Mouse (Mus musculus): ENCODE data around the gene Knl1.
"Not testable (repeated sequence)": the region's sequence is repeated elsewhere in the genome, so short reads cannot be mapped to it uniquely, and the experiment has no call there.

Gene Knl1

DNA sequence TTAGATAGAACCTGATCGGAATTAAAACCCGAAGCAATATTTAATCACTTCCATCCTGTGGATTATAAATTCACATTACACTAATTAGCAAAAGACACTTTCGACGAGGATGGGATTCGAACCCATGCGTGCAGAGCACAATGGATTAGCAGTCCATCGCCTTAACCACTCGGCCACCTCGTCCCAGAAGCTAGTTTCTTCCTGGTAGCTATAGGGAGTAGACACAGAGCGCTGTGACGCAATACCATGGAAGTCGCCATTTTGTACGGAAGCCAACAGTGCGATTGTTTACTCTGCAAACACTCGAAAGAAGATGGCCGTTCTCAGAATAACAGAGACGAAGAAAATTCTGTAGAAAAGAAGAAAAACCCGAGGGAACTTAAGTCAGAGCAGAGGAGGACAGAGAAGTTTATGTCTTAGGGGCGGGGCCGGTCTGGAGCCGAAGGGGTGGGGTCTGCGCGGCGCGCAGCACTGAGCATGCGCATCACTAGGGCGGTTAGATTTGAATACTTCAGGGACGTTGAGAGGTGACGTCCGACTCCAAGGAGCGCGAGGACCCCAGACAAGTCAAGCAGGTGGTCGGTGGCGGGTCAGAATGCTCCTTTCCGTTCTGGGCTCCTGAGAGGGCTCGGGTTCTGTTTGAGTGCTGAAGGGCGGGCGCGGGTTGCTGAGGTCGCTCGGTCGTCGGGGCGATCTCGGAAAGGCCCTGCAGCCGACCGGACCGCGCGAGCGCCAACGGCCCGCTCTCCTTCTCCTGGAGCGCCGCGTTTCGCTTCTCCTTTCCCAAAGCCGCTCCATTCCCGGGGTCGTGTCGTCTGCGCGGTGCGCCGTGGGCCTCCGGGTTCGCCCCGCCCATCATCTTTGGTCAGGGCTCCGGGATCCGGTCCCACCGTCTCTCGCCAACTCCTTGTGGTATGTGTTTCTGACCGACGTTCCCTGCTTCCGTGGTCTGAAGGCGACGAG is at the start of gene Knl1:
Gene Knl1 (plus strand): TSS at position 471 of the 963 bp plus-strand sequence.
- DNase-seq: peak; percentile 91

DNA sequence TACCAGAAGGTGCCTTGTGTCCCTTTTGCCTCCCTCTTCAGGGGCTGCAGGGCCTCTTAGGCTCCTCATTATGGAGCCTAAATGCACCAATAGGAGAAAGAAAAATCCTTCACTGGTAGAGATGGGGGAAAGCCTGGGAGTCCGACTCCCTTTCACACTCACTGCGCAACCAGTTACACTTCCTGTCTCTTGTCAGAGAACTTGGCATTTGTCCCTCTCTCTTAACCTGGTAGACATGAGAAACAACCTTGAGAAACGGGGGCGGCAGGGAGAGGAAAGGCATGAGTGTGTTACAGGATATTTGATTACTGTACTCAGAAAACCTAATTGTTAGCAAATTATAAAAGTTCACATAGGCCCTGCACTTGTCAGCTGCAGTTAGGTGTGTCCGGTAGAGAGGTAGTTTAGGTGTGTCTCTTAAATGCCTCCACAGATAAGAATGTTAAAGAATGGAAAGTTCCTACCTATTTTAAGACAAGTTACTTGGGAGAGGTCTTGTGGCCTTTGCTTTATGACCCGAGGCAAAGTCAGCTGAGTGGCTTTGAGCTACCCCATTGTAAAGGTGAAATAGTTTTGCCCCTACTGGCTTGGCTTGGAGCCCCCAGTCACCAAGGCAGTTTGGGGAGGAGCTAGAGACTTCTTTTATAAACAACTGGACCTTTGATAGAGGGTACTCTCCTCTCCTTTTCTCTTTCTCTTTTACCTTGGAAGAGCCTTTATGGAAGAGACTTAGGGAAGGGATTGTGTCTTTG is 48.6 kb upstream of the Knl1 start:
- no peak for DNase-seq

DNA sequence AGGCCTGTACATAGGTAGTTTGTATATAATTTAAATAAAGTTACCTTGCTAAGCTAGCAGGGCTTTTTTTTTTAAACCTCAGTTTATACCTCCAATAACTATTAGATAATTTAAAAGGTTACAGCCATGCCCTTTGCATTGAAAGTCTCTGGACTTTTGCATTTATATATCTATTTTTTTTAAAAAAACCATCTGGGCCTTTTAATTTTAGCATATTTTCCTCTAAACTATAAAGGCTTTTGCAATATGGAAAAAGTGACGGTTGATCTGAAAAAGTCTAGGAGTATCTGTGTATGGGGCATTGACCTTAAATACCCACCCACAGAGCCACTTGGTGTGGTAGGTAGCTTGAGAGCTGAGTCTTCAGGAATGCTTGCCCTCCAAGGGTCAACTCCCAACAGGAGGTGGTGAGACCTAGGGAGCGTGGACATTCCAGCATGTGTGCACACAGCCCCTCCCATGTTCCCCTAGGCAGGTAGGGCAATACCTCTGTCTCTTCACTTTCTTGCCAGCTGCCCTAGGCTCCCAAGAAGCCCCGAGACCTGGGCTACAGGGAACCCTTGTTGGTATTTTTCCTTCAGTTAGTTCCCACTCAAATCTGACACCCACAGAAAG is 47.8 kb upstream of the Knl1 start:
- no peak for DNase-seq

DNA sequence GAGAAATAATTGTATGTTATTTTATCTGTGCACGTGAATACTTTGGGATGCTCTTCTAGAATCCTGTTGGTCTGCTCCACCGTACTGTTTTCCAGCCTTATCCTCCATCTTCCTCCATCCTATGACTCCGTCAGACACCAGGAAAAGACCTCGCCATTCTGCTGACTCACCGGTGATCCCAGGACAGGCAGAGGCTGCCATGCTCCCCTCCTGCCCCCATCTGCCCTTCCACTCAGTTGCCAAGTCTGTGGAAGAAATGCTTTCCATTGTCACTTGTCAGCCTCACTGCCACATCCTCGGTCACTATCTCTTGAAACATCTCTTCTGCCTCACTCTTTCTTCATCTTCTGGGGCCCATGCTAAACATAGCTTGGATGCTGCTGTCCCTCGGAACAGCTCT is 40.0 kb upstream of the Knl1 start:
- no peak for DNase-seq

DNA sequence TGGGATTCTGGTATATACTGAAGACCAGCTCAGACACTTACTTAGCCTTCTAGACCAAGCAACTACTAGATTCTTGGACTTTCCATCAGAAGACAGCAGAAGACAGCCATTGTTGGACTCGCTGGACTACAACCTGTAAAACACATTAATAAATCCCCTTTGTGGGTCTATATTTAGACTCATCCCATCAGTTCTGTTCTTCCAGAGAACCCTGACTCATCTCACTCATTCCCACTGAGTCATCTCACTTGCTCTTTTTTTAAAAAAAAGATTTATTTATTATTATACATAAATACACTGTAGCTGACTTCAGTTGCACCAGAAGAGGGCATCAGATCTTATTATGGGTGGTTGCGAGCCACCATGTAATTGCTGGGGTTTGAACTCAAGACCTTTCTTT is 37.5 kb upstream of the Knl1 start:
- no peak for DNase-seq

DNA sequence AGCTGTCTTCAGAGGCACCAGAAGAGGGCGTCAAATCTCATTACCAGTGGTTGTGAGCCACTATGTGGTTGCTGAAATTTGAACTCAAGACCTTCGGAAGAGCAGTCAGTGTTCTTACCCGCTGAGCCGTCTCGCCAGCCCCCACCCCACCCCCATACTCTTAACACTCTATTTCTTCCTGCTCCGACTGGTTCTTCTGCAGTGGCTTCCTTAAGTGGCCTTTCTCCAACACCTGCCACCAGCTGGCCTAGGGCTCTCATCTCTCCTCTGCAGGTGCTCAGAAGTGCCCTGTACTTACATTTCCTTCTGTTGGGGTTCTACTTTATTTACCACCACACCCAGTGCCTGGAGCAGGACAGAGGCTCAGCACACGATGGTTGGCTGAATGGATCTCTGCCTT is 31.9 kb upstream of the Knl1 start:
- no peak for DNase-seq

GRCm38 (mm10) chr2:119015604-119016180 is 31.2 kb upstream of the Knl1 start:
- DNase-seq: peak; percentile 73

GRCm38 (mm10) chr2:119016312-119016711 is 30.6 kb upstream of the Knl1 start:
- DNase-seq: not testable (repeated sequence)

DNA sequence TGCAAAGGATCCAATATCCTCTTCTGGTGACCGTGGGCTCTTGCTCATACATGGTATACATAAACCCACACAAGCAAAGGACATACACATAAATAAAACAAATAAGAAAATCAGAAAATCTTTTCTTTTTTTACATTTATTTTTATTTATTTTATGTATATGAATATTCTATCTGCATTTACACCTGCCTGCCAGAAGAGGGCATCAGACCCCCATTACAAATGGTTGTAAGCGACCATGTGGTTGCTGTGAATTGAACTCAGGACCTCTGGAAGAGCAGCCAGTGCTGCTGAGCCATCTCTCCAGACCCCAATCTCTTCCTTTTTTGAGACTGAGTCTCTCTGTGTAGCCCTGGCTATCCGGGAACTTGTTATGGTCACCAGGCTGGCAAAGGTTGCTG is 29.3 kb upstream of the Knl1 start:
- no peak for DNase-seq

- no peak for DNase-seq
These were observed 28.4 kb upstream of the Knl1 start for GRCm38 (mm10) chr2:119018391-119019122.

- DNase-seq: no peak
These were observed 27.8 kb upstream of the Knl1 start for GRCm38 (mm10) chr2:119019131-119019530.

- no peak for DNase-seq
These were observed 27.4 kb upstream of the Knl1 start for GRCm38 (mm10) chr2:119019538-119019937.

- no peak for DNase-seq
These were observed 23.7 kb upstream of the Knl1 start for GRCm38 (mm10) chr2:119023154-119023660.

DNA sequence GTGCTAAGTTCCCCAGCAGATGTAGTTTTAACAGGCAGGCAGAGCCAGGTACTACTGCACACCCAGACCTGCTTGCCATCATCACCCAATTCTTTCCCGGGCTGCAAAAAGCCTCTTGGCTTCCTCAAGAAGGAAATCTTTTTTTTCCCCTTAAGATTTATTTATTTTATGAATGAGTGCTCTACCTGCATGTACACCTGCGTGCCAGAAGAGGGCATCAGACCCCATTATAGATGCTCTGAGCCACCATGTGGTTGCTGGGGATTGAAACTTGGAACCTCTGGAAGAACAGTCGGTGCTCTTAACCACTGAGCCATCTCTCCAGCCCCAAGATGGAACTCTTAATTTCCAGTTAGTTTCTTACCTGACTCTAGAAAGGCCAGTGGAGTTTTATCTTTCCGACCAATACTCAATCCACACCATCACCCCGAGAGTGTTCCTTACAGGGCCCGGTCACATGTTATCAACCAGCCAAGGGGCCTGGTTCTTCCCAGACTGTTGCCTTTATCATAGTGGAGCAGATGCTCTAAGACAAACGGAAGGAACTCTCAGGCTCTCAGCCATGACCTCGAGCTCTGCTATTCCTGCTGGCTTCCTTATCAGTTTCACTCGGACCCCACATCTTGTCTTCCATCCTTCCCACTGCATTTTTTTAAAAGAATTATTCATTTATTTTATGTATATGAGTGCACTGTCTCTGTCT is 22.2 kb upstream of the Knl1 start:
- no peak for DNase-seq

DNA sequence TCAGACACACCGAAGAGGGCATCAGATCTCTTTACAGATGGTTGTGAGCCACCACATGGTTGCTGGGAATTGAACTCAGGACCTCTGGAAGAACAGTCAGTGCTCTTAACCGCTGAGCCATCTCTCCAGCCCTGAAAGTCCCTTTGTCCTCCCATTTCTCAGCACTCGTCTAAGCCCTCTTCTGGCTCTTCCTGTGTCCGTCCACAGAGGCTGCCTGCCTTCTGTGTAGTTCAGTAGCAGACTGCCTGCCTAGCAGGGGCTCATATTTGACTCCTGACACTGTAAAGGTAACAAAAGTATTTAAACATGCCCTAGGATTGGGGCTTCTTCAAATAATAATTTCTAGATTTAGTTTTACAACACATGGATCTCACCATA is 21.7 kb upstream of the Knl1 start:
- DNase-seq: no peak

DNA sequence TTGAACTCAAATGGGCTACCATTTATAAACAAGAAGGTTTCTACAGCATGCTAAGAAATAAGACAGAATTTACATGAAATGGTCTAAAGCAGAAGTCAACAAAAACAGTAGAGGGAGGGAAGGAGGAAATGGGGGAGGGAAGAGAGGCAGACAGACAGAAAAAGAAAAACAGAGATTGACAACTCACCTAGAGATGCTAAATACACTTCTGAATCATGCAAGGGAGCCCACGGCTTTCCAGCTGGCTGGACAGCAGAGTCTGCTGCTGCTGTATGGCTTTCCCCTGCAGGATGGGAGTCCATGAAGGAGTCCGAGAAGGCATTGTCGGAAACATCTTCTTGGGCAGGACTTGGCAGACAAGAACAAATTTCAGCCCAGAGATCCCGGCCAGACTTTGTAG is 20.0 kb upstream of the Knl1 start:
- DNase-seq: no peak

- peak; percentile 93 for DNase-seq
These were observed 17.9 kb upstream of the Knl1 start, which contains the start of gene Ccdc32 for GRCm38 (mm10) chr2:119028941-119029551. TSS of gene Ccdc32 (minus strand) at chr2:119029393.

DNA sequence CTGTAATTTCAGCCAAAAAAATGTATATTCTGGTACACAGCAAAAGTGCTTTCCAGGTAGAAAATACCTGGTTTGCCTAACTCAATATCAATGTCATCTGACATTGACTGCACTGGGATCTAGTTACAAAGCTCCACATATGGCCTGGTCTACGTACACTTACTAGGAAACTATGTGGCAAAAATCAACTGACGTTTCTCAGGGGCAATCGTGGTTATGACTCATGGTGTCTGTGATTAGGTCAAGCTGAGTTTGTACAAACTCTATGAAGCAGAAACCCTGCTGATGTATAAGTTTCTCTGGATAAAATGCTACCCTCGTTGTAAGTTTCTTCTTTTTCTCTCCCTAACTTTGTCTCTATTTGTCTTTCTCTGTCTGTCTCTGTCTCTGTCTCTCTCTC is 14.7 kb upstream of the Knl1 start:
- no peak for DNase-seq

DNA sequence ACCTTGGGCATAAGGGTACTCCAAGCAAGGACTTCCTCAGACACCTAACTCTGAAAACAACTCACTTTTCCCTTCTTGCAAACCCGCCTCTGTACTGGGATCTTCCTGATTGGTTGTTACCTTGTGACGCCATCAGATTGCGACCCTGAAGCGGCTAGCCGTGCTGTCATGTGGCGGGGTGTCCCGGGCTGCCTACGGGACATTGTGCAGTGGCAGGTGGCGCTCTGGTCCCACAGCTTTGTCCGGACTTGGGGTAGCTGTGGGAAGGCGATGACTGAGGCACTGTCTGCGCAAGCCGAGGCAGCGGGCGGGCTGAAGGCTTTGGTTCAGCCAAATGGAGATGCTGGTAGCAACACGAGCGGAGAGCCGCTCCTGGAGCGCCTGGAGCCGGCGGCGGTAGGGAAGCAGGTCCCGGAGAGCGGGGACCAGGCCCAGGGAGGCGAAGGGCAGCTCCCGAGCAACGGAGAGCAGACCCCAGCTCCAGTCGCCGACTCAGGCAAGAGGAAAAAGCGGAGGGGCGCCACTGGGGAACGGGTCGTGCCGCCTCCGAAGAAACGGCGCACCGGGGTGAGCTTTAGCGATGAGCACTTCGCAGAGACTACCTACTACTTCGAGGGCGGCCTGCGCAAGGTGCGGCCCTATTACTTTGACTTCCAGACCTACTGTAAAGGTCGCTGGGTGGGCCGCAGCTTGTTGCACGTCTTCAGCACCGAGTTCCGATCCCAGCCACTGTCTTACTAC is 12.1 kb upstream of the Knl1 start, which contains the start of gene Rpusd2:
Gene Rpusd2 (plus strand): TSS at position 135 of the 741 bp plus-strand sequence.
- DNase-seq: peak; percentile 90

- no peak for DNase-seq
These were observed 11.5 kb upstream of the Knl1 start for GRCm38 (mm10) chr2:119035397-119035745.
